Mouse (Mus musculus) megakaryocyte, embryonic 14.5 days (primary cell): Measurements from ENCODE around the gene Gm17662. TPM values are rescaled to one million over a fixed set of nuclear protein-coding genes. Genes with fewer than 3 reads are reported as not detected.

ENCODE experiments used
- H3K27me3 ChIP-seq: replicated peaks from 2 replicates; pipeline ENCODE3; 2012; ENCODE audit warnings: inconsistent platforms
- H3K36me3 ChIP-seq: replicated peaks from 2 replicates; pipeline ENCODE3; 2012; ENCODE audit warnings: low read length, inconsistent platforms, mixed read lengths
- H3K4me1 ChIP-seq: 2 replicates; pipeline ENCODE4 v1.6.1; 2012; ENCODE audit warnings: inconsistent platforms
- H3K4me3 ChIP-seq: replicated peaks from 2 replicates; pipeline ENCODE3; 2012; ENCODE audit warnings: moderate library complexity, mild to moderate bottlenecking, inconsistent platforms
- H3K9me3 ChIP-seq: 2 replicates; pipeline ENCODE4 v1.6.1; 2012; ENCODE audit warnings: inconsistent platforms
- FLI1 ChIP-seq: IDR thresholded peaks from 2 replicates; pipeline ENCODE4 v1.6.1; 2012; ENCODE audit warnings: low read length, inconsistent platforms, mixed read lengths
- GATA1 ChIP-seq: IDR thresholded peaks from 3 replicates; pipeline ENCODE4 v1.6.1; 2012; ENCODE audit warnings: mixed read lengths, low read length, inconsistent platforms, borderline replicate concordance
- polyA plus RNA-seq: library from polyadenylated mRNA; stranded (reverse); fragments of >175 nt; gene quantifications from 2 replicates; pipeline ENCODE4 v1.2.3, GENCODE M21; 2012; ENCODE audit warnings: low replicate concordance; ENCODE audit not compliant: insufficient read depth

Gene Gm17662
- polyA plus RNA-seq, 1 experiment: not detected

DNA sequence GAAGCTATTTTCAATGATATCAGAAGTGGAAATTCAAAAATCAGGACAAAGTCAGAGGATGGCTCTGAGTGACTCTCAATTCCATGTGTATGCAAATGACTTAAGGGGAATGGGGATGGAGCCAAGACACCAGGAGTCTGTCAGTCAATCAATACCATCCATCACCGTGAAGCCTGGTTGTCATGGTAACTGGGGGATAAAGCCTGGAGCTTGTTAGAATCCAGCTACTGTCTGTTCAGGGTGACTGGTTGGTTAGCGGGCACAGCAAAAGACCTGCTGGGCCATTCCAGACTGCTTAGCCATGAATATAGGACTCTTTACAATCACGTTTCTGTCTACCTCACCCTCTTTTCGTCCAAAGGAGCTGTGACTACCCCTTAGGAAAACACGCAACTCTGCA is 22.0 kb upstream of the Gm17662 start:
- Histone ChIP-seq H3K4me3 (no peak overlapping the region), H3K9me3 (peaks cover 21% of the 10 kb centered on the region), H3K27me3 (no peaks in the 10 kb centered on the region), H3K4me1 (no peaks in the 10 kb centered on the region), H3K36me3 (no peaks in the 10 kb centered on the region)
- TF ChIP-seq FLI1 (no peak), GATA1 (no peak)

GRCm38 (mm10) chr4:104838342-104838741 is 18.8 kb upstream of the Gm17662 start:
- Histone ChIP-seq H3K36me3 (no peaks in the 10 kb centered on the region), H3K4me1 (no peaks in the 10 kb centered on the region), H3K9me3 (peaks cover 5% of the 10 kb centered on the region; the same call in 1 of the 2 replicates), H3K27me3 (no peaks in the 10 kb centered on the region), H3K4me3 (no peak overlapping the region)
- TF ChIP-seq GATA1: no peak
- no peak for TF ChIP-seq FLI1

GRCm38 (mm10) chr4:104842204-104842603 is 14.9 kb upstream of the Gm17662 start:
- Histone ChIP-seq H3K4me3 (no peak overlapping the region), H3K36me3 (no peaks in the 10 kb centered on the region), H3K27me3 (no peaks in the 10 kb centered on the region), H3K9me3 (no peaks in the 10 kb centered on the region; the same call in 1 of the 2 replicates), H3K4me1 (no peaks in the 10 kb centered on the region)
- no peak for TF ChIP-seq GATA1
- no peak for TF ChIP-seq FLI1

DNA sequence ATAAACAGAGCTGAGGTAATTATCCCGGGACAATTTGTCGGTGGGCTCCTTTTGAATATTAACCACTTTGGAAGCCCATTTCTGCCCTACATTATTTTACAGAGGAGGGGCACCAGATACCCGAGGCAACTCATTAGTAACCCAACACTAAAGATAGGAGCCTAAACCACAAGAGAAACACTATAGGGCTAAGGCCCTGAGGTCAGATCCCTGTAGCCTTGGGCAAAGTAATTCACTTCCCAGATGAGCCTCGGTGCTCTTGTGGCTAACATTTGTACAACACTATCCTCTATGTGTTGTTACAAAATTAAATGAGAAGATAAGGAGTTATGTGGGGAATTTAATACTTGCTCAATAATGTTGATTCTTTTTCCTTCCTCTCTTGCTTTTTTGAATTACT is 13.6 kb upstream of the Gm17662 start:
- H3K4me1 ChIP-seq: no peaks in the 10 kb centered on the region
- H3K27me3 ChIP-seq: no peaks in the 10 kb centered on the region
- H3K4me3 ChIP-seq: no peak overlapping the region
- TF ChIP-seq FLI1 (no peak), GATA1 (no peak)
- H3K9me3 ChIP-seq: no peaks in the 10 kb centered on the region; the same call in 1 of the 2 replicates
- H3K36me3 ChIP-seq: no peaks in the 10 kb centered on the region

DNA sequence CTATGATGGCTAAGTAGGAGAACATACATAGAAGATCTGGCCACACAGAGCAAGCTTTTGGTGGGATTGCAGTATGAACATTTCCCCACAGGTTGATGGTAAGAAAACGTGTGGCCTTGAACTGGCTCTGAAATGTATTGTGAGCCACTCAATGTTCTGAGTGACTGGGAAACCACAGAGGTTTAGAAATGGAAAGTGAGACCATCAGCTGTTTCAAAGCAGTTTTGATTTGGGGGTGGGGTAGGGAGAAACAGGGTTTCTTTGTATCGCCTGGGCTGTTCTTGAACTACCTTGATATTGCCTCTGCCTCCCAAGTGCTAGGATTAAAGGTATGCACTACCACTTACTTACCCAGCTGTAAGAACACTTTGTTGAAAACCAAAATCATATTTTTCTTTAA is 1.9 kb upstream of the Gm17662 start:
- H3K9me3 ChIP-seq: 0 out of 2 replicates have a peak, but pooled peaks cover 3% of the 10 kb centered on the region
- no peaks in the 10 kb centered on the region for H3K36me3 ChIP-seq
- no peaks in the 10 kb centered on the region for H3K4me1 ChIP-seq
- H3K27me3 ChIP-seq: no peaks in the 10 kb centered on the region
- H3K4me3 ChIP-seq: no peak overlapping the region
- no peak for TF ChIP-seq GATA1
- no peak for TF ChIP-seq FLI1

GRCm38 (mm10) chr4:104857823-104858222 is 694 bp downstream of the Gm17662 start:
- H3K27me3 ChIP-seq: no peaks in the 10 kb centered on the region
- no peaks in the 10 kb centered on the region for H3K4me1 ChIP-seq
- no peak overlapping the region for H3K4me3 ChIP-seq
- H3K9me3 ChIP-seq: peaks cover 12% of the 10 kb centered on the region
- TF ChIP-seq FLI1: no peak
- H3K36me3 ChIP-seq: no peaks in the 10 kb centered on the region

- no peak overlapping the region for H3K4me3 ChIP-seq
- H3K4me1 ChIP-seq: no peaks in the 10 kb centered on the region
- peaks cover 14% of the 10 kb centered on the region for H3K9me3 ChIP-seq
- no peaks in the 10 kb centered on the region for H3K36me3 ChIP-seq
- no peak for TF ChIP-seq GATA1
- no peak for TF ChIP-seq FLI1
- no peaks in the 10 kb centered on the region for H3K27me3 ChIP-seq
These were observed 4.1 kb downstream of the Gm17662 start for GRCm38 (mm10) chr4:104861241-104861640.

GRCm38 (mm10) chr4:104864397-104864796 is 7.3 kb downstream of the Gm17662 start:
- Histone ChIP-seq H3K36me3 (no peaks in the 10 kb centered on the region), H3K4me3 (no peak overlapping the region), H3K27me3 (no peaks in the 10 kb centered on the region), H3K4me1 (no peaks in the 10 kb centered on the region), H3K9me3 (peaks cover 14% of the 10 kb centered on the region)
- TF ChIP-seq FLI1: no peak
- TF ChIP-seq GATA1: no peak

GRCm38 (mm10) chr4:104869581-104869980 is 12.5 kb downstream of the Gm17662 start:
- no peak for TF ChIP-seq GATA1
- TF ChIP-seq FLI1: no peak
- Histone ChIP-seq H3K4me1 (no peaks in the 10 kb centered on the region), H3K36me3 (no peaks in the 10 kb centered on the region), H3K27me3 (no peaks in the 10 kb centered on the region), H3K9me3 (no peaks in the 10 kb centered on the region), H3K4me3 (no peak overlapping the region)

DNA sequence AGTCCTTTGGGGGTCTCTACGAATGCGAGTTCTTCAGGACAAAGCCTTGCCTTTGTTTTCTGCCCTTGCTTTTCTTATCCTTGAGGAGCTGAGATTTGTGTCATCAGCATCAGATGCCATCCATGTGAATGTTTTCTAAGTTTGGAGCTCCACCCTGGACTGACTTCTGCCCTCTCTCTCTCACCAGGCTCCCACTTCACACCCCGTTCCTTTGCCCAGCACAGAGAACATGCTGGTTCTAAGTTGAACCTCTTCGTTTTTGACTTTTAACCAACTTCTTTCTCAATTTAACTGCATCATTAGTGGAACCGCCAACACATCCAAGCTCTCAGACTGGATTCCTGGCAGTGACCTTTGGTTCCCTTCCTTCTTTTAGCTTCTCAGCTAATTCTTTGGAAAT is 13.1 kb downstream of the Gm17662 start:
- TF ChIP-seq FLI1: no peak
- TF ChIP-seq GATA1: no peak
- H3K4me3 ChIP-seq: no peak overlapping the region
- no peaks in the 10 kb centered on the region for H3K9me3 ChIP-seq
- no peaks in the 10 kb centered on the region for H3K36me3 ChIP-seq
- no peaks in the 10 kb centered on the region for H3K27me3 ChIP-seq
- no peaks in the 10 kb centered on the region for H3K4me1 ChIP-seq

DNA sequence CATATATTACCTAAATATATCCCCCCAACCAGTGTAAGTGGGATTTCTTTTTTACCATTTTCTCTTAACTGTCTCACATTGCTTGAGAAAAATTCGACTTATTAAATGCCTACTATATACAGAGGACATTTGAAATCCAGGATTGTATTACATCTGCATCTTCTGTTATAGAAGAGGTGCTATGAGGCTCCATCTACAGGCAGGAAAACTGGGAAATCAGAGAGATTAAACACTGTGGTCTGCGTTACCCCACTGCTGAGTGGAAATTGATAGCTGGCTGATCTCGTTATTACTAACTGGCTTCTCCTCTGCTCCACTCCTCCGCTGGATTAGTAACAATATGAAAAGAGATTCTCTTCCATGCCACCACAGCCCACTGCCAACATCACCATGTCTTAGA is 18.7 kb downstream of the Gm17662 start:
- H3K4me3 ChIP-seq: no peak overlapping the region
- no peaks in the 10 kb centered on the region for H3K27me3 ChIP-seq
- no peak for TF ChIP-seq GATA1
- no peak for TF ChIP-seq FLI1
- H3K4me1 ChIP-seq: no peaks in the 10 kb centered on the region
- H3K9me3 ChIP-seq: no peaks in the 10 kb centered on the region
- no peaks in the 10 kb centered on the region for H3K36me3 ChIP-seq
